Mouse (Mus musculus) cortical plate, adult 2 months (tissue): ENCODE data around the gene 4933411K16Rik. TPM values are rescaled to one million over a fixed set of nuclear protein-coding genes. Genes with fewer than 3 reads are reported as not detected.

Source experiments
- H3K27ac ChIP-seq: fragments of 200-500 bp; 2 replicates; pipeline ENCODE4 v1.5.1; 2012; ENCODE audit warnings: low read length, control low read depth, inconsistent platforms; ENCODE audit not compliant: insufficient read depth
- H3K4me1 ChIP-seq: fragments of 200-500 bp; 2 replicates; pipeline ENCODE4 v1.6.1; 2011; ENCODE audit warnings: low read length; ENCODE audit not compliant: control insufficient read depth, insufficient read depth
- H3K4me3 ChIP-seq: fragments of 200-500 bp; 2 replicates; pipeline ENCODE4 v1.5.1; 2011; ENCODE audit warnings: mild to moderate bottlenecking, low read length, control low read depth; ENCODE audit not compliant: insufficient read depth
- CTCF ChIP-seq: fragments of 200-500 bp; IDR thresholded peaks from 2 replicates; pipeline ENCODE4 v1.5.1; 2011; ENCODE audit warnings: mild to moderate bottlenecking, control low read depth, low read length; ENCODE audit not compliant: insufficient read depth; ENCODE audit errors: extremely low read depth
- POLR2A ChIP-seq: fragments of 200-500 bp; IDR thresholded peaks from 2 replicates; pipeline ENCODE4 v1.6.1; 2011; ENCODE audit warnings: mild to moderate bottlenecking, low read length, control low read depth; ENCODE audit not compliant: insufficient read depth; ENCODE audit errors: extremely low read depth
- polyA plus RNA-seq: library from polyadenylated mRNA; depleted of rRNA; stranded (reverse); fragments of >200 nt; gene quantifications from 2 replicates; pipeline ENCODE4 v1.2.3, GENCODE M21; 2012; rRNA removed

4933411K16Rik gene
- polyA plus RNA-seq, 1 experiment: 0.08 TPM

GRCm38 (mm10) chr19:42089103-42089747 lies 37.2 kb downstream of the 4933411K16Rik start:
- 0 out of 2 replicates have a peak, but pooled peaks have one; percentile 13 for TF ChIP-seq POLR2A
- no peak for TF ChIP-seq CTCF
- Histone ChIP-seq H3K4me1 (peaks cover 1% of the 10 kb centered on the region; the same call in 1 of the 2 replicates), H3K27ac (peak overlapping the region; percentile 0; the same call in 1 of the 2 replicates), H3K4me3 (no peak overlapping the region)

GRCm38 (mm10) chr19:42089748-42090595 lies 37.9 kb downstream of the 4933411K16Rik start, which contains the start of gene Pi4k2a:
Gene Pi4k2a, plus strand, starts transcription at chr19:42090470.
- TF ChIP-seq CTCF (no peak), POLR2A (peak; percentile 79)
- H3K27ac ChIP-seq: peak within 1 kb of the TSS; percentile 0; the same call in 1 of the 2 replicates
- H3K4me1 ChIP-seq: peaks cover 1% of the 10 kb centered on the region; the same call in 1 of the 2 replicates
- H3K4me3 ChIP-seq: peak within 1 kb of the TSS; percentile 37

DNA sequence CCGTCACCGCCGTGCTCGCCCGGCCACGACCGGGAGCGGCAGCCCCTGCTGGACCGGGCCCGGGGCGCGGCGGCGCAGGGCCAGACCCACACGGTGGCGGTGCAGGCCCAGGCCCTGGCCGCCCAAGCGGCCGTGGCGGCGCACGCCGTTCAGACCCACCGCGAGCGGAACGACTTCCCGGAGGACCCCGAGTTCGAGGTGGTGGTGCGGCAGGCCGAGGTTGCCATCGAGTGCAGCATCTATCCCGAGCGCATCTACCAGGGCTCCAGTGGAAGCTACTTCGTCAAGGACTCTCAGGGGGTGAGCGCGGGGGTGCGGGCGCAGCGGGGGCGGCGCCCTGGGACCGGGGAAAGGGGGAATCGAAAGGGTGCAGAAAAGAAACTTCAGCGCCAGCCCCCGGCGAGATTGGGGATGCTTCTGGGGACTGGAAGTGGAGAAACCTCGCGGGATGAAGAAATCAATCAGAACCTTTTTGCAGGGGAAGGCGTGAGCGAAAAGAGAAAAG lies 38.6 kb downstream of the 4933411K16Rik start:
- no peak for TF ChIP-seq POLR2A
- no peak for TF ChIP-seq CTCF
- Histone ChIP-seq H3K4me3 (peak overlapping the region; percentile 37), H3K4me1 (peaks cover 1% of the 10 kb centered on the region; the same call in 1 of the 2 replicates), H3K27ac (no peak overlapping the region)

DNA sequence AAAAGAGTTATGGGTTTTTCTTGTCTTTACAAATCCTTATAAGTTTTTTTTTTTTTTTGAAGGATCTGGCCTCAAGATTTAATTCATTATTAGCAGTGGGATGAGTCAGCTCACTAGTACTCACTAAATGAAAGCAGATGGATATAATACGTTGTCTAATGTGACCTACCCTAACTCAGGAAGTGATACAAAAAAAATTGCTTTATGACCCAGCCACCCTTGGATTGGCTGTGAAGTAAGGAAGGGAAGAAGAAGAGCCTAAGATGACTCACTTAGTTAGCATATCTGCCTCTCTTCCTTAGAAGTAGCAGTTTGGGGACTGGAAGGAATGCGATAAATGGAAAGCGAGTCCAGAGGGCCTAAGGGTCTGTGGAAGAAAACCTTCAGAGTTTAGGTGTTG lies 47.4 kb downstream of the 4933411K16Rik start:
- H3K27ac ChIP-seq: no peak overlapping the region
- H3K4me1 ChIP-seq: no peaks in the 10 kb centered on the region
- TF ChIP-seq POLR2A: no peak
- TF ChIP-seq CTCF: no peak
- H3K4me3 ChIP-seq: no peak overlapping the region

Other genes starting within 250 kb of the 4933411K16Rik start
- 9.3 and 10.5 TPM in 2 replicates for gene Frat1, start 222.3 kb upstream of the 4933411K16Rik start, polyA plus RNA-seq
- 5.8 and 6.2 TPM in 2 replicates for gene Frat2, start 204.1 kb upstream of the 4933411K16Rik start, polyA plus RNA-seq
- 18.6 and 18.9 TPM in 2 replicates for gene Rrp12, start 156.1 kb upstream of the 4933411K16Rik start, polyA plus RNA-seq
- 738 and 764 TPM in 2 replicates for gene Pgam1, start 140.3 kb upstream of the 4933411K16Rik start, polyA plus RNA-seq
- gene Exosc1, start 118.8 kb upstream of the 4933411K16Rik start, polyA plus RNA-seq: 27.8 and 28.6 TPM in 2 replicates
- 70.0 and 71.7 TPM in 2 replicates for gene Zdhhc16, start 118.8 kb upstream of the 4933411K16Rik start, polyA plus RNA-seq
- gene Mms19, start 71.1 kb upstream of the 4933411K16Rik start, polyA plus RNA-seq: 44.3 and 52.0 TPM in 2 replicates
- gene Ubtd1, start 70.5 kb upstream of the 4933411K16Rik start, polyA plus RNA-seq: 14.9 and 17.4 TPM in 2 replicates
- gene Ankrd2, start 16.2 kb upstream of the 4933411K16Rik start, polyA plus RNA-seq: 0.33 and 0.45 TPM in 2 replicates
- gene Hoga1, start 6.6 kb upstream of the 4933411K16Rik start, polyA plus RNA-seq: 1.4 and 1.9 TPM in 2 replicates
- 84.2 and 91.9 TPM in 2 replicates for gene Morn4, start 34.1 kb downstream of the 4933411K16Rik start, polyA plus RNA-seq
- 56.8 and 57.0 TPM in 2 replicates for gene Pi4k2a, start 38.2 kb downstream of the 4933411K16Rik start, polyA plus RNA-seq
- 36.3 and 41.1 TPM in 2 replicates for gene Avpi1, start 76.8 kb downstream of the 4933411K16Rik start, polyA plus RNA-seq
- gene Marveld1, start 95.2 kb downstream of the 4933411K16Rik start, polyA plus RNA-seq: 14.4 and 16.8 TPM in 2 replicates
- 107 and 126 TPM in 2 replicates for gene Zfyve27, start 111.7 kb downstream of the 4933411K16Rik start, polyA plus RNA-seq
- gene Sfrp5, start 150.0 kb downstream of the 4933411K16Rik start, polyA plus RNA-seq: 1.2 and 1.9 TPM in 2 replicates
- 115 and 123 TPM in 2 replicates for gene Golga7b, start 195.3 kb downstream of the 4933411K16Rik start, polyA plus RNA-seq